Mouse (Mus musculus): Measurements from ENCODE around the gene Spon1. TPM values are rescaled to one million over a fixed set of nuclear protein-coding genes. Genes with fewer than 3 reads are reported as not detected.

Gene Spon1
- polyA plus RNA-seq, 1 experiment from 2014 or later, result 79.7 TPM

DNA sequence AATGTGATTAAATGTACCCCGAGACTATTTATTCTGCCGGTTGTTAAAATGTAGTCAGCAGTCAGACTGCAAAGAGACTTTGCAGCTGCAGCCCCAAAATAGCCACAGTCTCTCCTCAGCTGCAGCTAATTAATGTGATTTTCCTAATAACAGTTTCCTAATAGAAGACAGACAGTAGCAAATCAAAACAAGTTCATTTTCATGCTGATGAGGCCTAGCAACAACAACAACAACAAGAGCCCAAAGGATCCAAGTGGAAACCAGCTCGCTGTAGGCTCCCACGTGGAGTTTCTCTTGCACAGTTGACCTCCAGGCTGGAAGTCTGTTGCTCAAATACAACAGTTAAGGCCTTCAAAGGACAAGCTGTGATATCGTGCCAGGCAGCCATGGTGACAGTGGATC, 93.7 kb downstream of the Spon1 start:
- WGBS (ENCODE audit: insufficient replicate concordance), result 79% methylated on average over 5 of the region's 5 CpGs
- ATAC-seq (replicated peaks; ENCODE audit: insufficient number of reproducible peaks, low FRiP score, low TSS enrichment), result no peak
- Histone ChIP-seq H3K9ac (ENCODE audit: low read depth, low read length) (no peak overlapping the region), H3K27ac (ENCODE audit: low read depth, low read length) (no peak overlapping the region), H3K4me2 (no peak overlapping the region), H3K9me3 (replicated peaks; ENCODE audit: control insufficient read depth, low read length) (no peaks in the 10 kb centered on the region), H3K27me3 (ENCODE audit: control insufficient read depth, insufficient read depth, low read length) (no peaks in the 10 kb centered on the region), H3K4me1 (ENCODE audit: control insufficient read depth, insufficient read depth, low read length) (no peaks in the 10 kb centered on the region), H3K36me3 (ENCODE audit: control insufficient read depth, insufficient read depth, low read length) (no peaks in the 10 kb centered on the region), H3K4me3 (ENCODE audit: low read depth, low read length) (no peak overlapping the region)

DNA sequence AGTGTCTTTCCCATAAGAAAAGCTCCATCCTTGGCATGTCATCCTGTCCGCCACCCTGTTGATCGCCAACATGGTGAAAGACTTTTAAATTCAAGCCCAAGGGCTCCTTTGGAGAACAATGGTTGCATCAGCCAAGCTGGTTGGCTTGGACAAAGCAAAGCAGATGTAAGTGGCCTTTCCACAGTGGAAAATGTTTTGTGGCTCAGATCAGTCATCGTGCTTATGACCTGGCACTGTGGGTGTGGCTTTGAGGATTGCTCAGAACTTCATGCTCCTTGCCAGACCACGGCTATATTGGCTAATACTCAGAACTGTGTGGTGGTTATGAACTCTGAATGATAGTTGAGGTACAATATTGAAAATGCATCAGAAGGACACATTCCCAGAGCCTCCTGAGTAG, 96.2 kb downstream of the Spon1 start:
- Histone ChIP-seq H3K9me3 (replicated peaks; ENCODE audit: control insufficient read depth, low read length) (no peaks in the 10 kb centered on the region), H3K27ac (ENCODE audit: low read depth, low read length) (no peak overlapping the region), H3K4me3 (ENCODE audit: low read depth, low read length) (no peak overlapping the region), H3K9ac (ENCODE audit: low read depth, low read length) (no peak overlapping the region), H3K36me3 (ENCODE audit: control insufficient read depth, insufficient read depth, low read length) (no peaks in the 10 kb centered on the region), H3K4me1 (ENCODE audit: control insufficient read depth, insufficient read depth, low read length) (no peaks in the 10 kb centered on the region), H3K4me2 (no peak overlapping the region), H3K27me3 (ENCODE audit: control insufficient read depth, insufficient read depth, low read length) (no peaks in the 10 kb centered on the region)
- ATAC-seq (replicated peaks; ENCODE audit: insufficient number of reproducible peaks, low FRiP score, low TSS enrichment), result no peak
- WGBS (ENCODE audit: insufficient replicate concordance), result 88% methylated on average over 4 of the region's 4 CpGs

DNA sequence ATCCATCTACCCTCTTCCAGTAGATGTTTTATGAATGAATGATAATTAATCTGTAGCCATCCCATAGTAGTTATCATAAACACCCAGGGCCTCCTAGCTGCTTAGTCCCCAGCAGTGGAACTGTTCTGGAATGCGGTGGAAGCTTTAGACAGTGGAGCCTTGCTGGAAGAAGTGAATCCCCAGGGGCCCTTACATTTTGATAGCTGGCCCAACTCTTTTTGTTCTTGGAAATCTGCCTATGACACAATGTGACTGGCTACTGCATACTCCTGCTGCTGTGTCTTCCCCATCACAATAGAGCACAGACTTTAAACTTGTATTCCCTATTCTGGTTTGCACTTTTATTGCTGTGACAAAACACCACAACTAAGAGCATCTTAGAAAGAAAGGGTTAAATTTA, 107.0 kb downstream of the Spon1 start:
- WGBS (ENCODE audit: insufficient replicate concordance), result 75% methylated on average over 1 of the region's 1 CpGs
- Histone ChIP-seq H3K9me3 (replicated peaks; ENCODE audit: control insufficient read depth, low read length) (no peaks in the 10 kb centered on the region), H3K4me2 (no peak overlapping the region), H3K4me3 (ENCODE audit: low read depth, low read length) (no peak overlapping the region), H3K27me3 (ENCODE audit: control insufficient read depth, insufficient read depth, low read length) (no peaks in the 10 kb centered on the region), H3K9ac (ENCODE audit: low read depth, low read length) (no peak overlapping the region), H3K36me3 (ENCODE audit: control insufficient read depth, insufficient read depth, low read length) (no peaks in the 10 kb centered on the region), H3K27ac (ENCODE audit: low read depth, low read length) (no peak overlapping the region), H3K4me1 (ENCODE audit: control insufficient read depth, insufficient read depth, low read length) (no peaks in the 10 kb centered on the region)
- no peak for ATAC-seq (replicated peaks; ENCODE audit: insufficient number of reproducible peaks, low FRiP score, low TSS enrichment)

DNA sequence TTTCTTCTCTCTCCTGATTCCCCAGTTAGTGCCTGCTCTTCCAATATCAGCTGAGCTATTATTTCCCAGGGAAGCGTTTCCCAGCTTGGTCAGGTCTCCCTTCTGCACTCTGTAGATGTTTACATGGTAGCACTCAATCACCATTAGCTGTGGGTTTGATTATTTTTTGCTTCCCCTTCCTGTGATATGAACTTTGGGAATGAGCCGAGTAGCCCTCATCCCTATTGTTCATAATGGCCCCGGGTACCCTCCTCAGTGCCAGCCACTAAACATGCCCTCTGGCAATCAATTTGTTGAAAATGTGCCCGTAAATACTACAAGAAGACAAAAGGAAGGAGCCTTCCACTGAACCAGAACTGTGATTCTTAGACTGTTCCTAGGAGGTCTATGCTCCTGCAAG, 111.7 kb downstream of the Spon1 start:
- no peak overlapping the region for H3K27ac ChIP-seq (ENCODE audit: low read depth, low read length)
- no peaks in the 10 kb centered on the region for H3K27me3 ChIP-seq (ENCODE audit: control insufficient read depth, insufficient read depth, low read length)
- H3K9me3 ChIP-seq (replicated peaks; ENCODE audit: control insufficient read depth, low read length), result no peaks in the 10 kb centered on the region
- no peak overlapping the region for H3K4me3 ChIP-seq (ENCODE audit: low read depth, low read length)
- ATAC-seq (replicated peaks; ENCODE audit: insufficient number of reproducible peaks, low FRiP score, low TSS enrichment), result no peak
- no peak overlapping the region for H3K9ac ChIP-seq (ENCODE audit: low read depth, low read length)
- no peaks in the 10 kb centered on the region for H3K4me1 ChIP-seq (ENCODE audit: control insufficient read depth, insufficient read depth, low read length)
- 79% methylated on average over 4 of the region's 4 CpGs for WGBS (ENCODE audit: insufficient replicate concordance)
- H3K36me3 ChIP-seq (ENCODE audit: control insufficient read depth, insufficient read depth, low read length), result no peaks in the 10 kb centered on the region
- no peak overlapping the region for H3K4me2 ChIP-seq

DNA sequence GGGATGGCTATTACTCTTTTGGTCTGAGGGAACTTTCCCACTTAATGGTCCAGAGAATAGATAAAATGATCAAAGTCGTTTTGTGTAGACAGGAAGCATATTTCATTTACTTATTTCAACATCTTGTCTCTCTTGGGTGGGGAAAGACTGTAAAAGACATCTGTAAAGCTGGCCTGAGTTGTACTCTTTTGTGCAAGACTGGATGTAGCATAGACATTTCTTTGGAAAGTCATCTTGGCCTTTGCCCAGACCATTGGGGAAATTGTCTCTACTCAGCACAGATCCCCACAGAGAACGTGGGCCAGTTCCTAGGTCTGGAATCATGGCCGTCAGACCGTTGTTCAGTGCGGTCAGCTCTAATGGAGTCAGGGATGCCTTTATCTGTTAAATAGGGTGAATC, 112.1 kb downstream of the Spon1 start:
- no peak overlapping the region for H3K9ac ChIP-seq (ENCODE audit: low read depth, low read length)
- no peak overlapping the region for H3K4me3 ChIP-seq (ENCODE audit: low read depth, low read length)
- no peak overlapping the region for H3K27ac ChIP-seq (ENCODE audit: low read depth, low read length)
- no peaks in the 10 kb centered on the region for H3K36me3 ChIP-seq (ENCODE audit: control insufficient read depth, insufficient read depth, low read length)
- no peak overlapping the region for H3K4me2 ChIP-seq
- H3K4me1 ChIP-seq (ENCODE audit: control insufficient read depth, insufficient read depth, low read length), result no peaks in the 10 kb centered on the region
- WGBS (ENCODE audit: insufficient replicate concordance), result 85% methylated on average over 5 of the region's 5 CpGs
- H3K27me3 ChIP-seq (ENCODE audit: control insufficient read depth, insufficient read depth, low read length), result no peaks in the 10 kb centered on the region
- no peaks in the 10 kb centered on the region for H3K9me3 ChIP-seq (replicated peaks; ENCODE audit: control insufficient read depth, low read length)
- ATAC-seq (replicated peaks; ENCODE audit: insufficient number of reproducible peaks, low FRiP score, low TSS enrichment), result no peak

DNA sequence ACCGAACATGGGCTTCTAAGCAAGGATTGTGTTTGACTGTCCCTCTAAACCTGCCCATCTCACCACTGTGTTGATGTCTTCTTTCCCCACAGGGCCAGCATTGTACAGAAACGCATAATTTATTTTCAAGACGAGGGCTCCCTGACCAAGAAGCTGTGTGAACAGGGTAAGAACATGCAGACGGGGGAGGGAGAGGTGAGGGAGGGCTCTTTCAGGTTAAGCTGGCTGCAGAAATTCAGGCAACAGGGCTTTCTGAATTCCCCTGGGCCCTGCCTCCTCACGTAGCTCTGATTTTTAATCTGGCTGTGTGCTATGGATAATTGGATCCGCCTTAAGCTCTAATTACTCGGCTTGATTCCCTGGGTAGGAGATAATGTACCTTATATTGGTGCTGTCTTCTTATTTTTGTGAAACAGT, 113.3 kb downstream of the Spon1 start:
- 69% methylated on average over 7 of the region's 7 CpGs for WGBS (ENCODE audit: insufficient replicate concordance)
- H3K9ac ChIP-seq (ENCODE audit: low read depth, low read length), result no peak overlapping the region
- no peak for ATAC-seq (replicated peaks; ENCODE audit: insufficient number of reproducible peaks, low FRiP score, low TSS enrichment)
- no peak overlapping the region for H3K4me3 ChIP-seq (ENCODE audit: low read depth, low read length)
- no peak overlapping the region for H3K4me2 ChIP-seq
- no peak overlapping the region for H3K27ac ChIP-seq (ENCODE audit: low read depth, low read length)
- no peaks in the 10 kb centered on the region for H3K9me3 ChIP-seq (replicated peaks; ENCODE audit: control insufficient read depth, low read length)
- H3K27me3 ChIP-seq (ENCODE audit: control insufficient read depth, insufficient read depth, low read length), result no peaks in the 10 kb centered on the region
- H3K4me1 ChIP-seq (ENCODE audit: control insufficient read depth, insufficient read depth, low read length), result no peaks in the 10 kb centered on the region
- H3K36me3 ChIP-seq (ENCODE audit: control insufficient read depth, insufficient read depth, low read length), result no peaks in the 10 kb centered on the region

DNA sequence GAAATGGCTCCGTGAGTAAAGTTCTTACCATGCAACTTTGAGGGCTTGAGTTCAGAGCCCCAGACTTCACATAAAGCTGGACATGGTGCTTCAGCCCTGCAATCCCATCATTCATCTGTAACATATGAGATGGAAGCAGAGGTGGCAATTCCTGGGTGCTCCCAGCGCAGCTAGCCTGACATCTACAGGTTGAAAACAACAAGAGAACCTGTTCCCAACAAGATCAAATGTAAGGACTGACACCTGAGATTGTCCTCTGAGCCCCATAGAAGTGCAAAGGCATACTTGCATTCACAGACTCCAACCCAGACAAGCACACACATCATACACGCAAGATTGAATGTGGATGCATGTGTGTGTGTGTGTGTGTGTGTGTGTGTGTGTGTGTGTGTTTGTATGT, 114.2 kb downstream of the Spon1 start:
- no peaks in the 10 kb centered on the region for H3K27me3 ChIP-seq (ENCODE audit: control insufficient read depth, insufficient read depth, low read length)
- no peak overlapping the region for H3K9ac ChIP-seq (ENCODE audit: low read depth, low read length)
- ATAC-seq (replicated peaks; ENCODE audit: insufficient number of reproducible peaks, low FRiP score, low TSS enrichment), result no peak
- no peaks in the 10 kb centered on the region for H3K9me3 ChIP-seq (replicated peaks; ENCODE audit: control insufficient read depth, low read length)
- no peaks in the 10 kb centered on the region for H3K4me1 ChIP-seq (ENCODE audit: control insufficient read depth, insufficient read depth, low read length)
- H3K4me3 ChIP-seq (ENCODE audit: low read depth, low read length), result no peak overlapping the region
- no peak overlapping the region for H3K27ac ChIP-seq (ENCODE audit: low read depth, low read length)
- no peaks in the 10 kb centered on the region for H3K36me3 ChIP-seq (ENCODE audit: control insufficient read depth, insufficient read depth, low read length)
- WGBS (ENCODE audit: insufficient replicate concordance), result 83% methylated on average over 3 of the region's 3 CpGs
- no peak overlapping the region for H3K4me2 ChIP-seq

DNA sequence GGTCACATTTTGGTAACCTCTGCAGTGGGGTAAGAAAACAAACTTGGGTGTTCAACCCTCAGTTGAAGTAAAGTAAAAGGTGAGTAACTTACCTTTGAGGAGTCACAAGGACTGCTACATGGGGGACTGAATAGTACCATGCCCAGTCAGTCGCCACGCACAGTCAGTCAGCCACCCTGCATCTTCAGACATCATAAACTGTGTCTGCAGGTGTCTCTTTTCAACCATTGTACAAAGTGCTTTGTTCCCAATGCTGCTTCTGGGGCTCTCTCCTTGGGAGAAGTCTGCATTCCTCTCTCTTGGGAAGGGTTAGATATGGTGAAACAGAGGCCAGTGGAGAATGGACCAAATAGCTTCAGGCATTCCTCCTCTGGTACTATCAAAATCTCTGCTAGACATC, 125.0 kb downstream of the Spon1 start:
- Histone ChIP-seq H3K4me1 (ENCODE audit: control insufficient read depth, insufficient read depth, low read length) (no peaks in the 10 kb centered on the region), H3K4me3 (ENCODE audit: low read depth, low read length) (no peak overlapping the region), H3K9ac (ENCODE audit: low read depth, low read length) (no peak overlapping the region), H3K4me2 (no peak overlapping the region), H3K27ac (ENCODE audit: low read depth, low read length) (no peak overlapping the region), H3K9me3 (replicated peaks; ENCODE audit: control insufficient read depth, low read length) (no peaks in the 10 kb centered on the region), H3K27me3 (ENCODE audit: control insufficient read depth, insufficient read depth, low read length) (no peaks in the 10 kb centered on the region), H3K36me3 (ENCODE audit: control insufficient read depth, insufficient read depth, low read length) (peaks cover 6% of the 10 kb centered on the region; the same call in 1 of the 2 replicates)
- WGBS (ENCODE audit: insufficient replicate concordance), result 88% methylated on average over 2 of the region's 2 CpGs
- ATAC-seq (replicated peaks; ENCODE audit: insufficient number of reproducible peaks, low FRiP score, low TSS enrichment), result no peak

DNA sequence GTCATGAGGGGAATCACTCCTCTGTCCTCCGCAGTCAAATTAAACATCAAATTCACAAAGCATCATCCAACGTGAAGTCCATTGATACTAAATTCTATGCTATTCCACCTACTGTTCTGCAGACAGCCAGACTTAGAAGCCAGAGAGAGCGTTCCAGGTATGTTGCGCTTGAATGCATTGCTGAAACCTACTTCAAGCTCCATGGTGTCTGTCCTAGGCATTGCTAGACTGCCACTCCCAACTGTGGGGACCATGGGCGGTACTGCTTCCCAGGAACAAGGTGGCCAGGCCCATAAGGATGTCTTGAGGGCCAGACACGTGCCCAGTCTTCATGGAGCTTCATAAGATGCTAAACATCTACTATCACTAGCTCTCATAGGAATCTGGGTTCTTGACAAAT, 125.7 kb downstream of the Spon1 start:
- Histone ChIP-seq H3K4me3 (ENCODE audit: low read depth, low read length) (no peak overlapping the region), H3K9me3 (replicated peaks; ENCODE audit: control insufficient read depth, low read length) (no peaks in the 10 kb centered on the region), H3K27me3 (ENCODE audit: control insufficient read depth, insufficient read depth, low read length) (no peaks in the 10 kb centered on the region), H3K4me1 (ENCODE audit: control insufficient read depth, insufficient read depth, low read length) (no peaks in the 10 kb centered on the region), H3K9ac (ENCODE audit: low read depth, low read length) (no peak overlapping the region), H3K27ac (ENCODE audit: low read depth, low read length) (no peak overlapping the region), H3K36me3 (ENCODE audit: control insufficient read depth, insufficient read depth, low read length) (peaks cover 6% of the 10 kb centered on the region), H3K4me2 (no peak overlapping the region)
- ATAC-seq (replicated peaks; ENCODE audit: insufficient number of reproducible peaks, low FRiP score, low TSS enrichment), result no peak
- WGBS (ENCODE audit: insufficient replicate concordance), result 91% methylated on average over 6 of the region's 6 CpGs
